Mouse (Mus musculus) hindbrain, postnatal 0 days (tissue): ENCODE results near the gene Jak1. TPM values are rescaled to one million over a fixed set of nuclear protein-coding genes. Genes with fewer than 3 reads are reported as not detected.

Experiments
- ATAC-seq: fragments of 200-750 bp; cut with Nextera tagmentation; 2 replicates; pipeline ENCODE4 v1.8.0; 2017; ENCODE audit warnings: mild to moderate bottlenecking, moderate TSS enrichment, moderate library complexity
- DNase-seq: peaks from one replicate; pipeline ENCODE4 v3.0.0-alpha.2; 2015; ENCODE audit warnings: low spot score
- H3K27ac ChIP-seq: fragments of 300-500 bp; sonication (generic); 2 replicates; pipeline ENCODE4 v1.5.1; 2014; ENCODE audit warnings: mild to moderate bottlenecking
- H3K27me3 ChIP-seq: fragments of 300-500 bp; sonication (generic); 2 replicates; pipeline ENCODE4 v1.6.1; 2014; ENCODE audit warnings: low read length, mixed read lengths; ENCODE audit not compliant: insufficient read depth
- H3K36me3 ChIP-seq: fragments of 300-500 bp; sonication (generic); 2 replicates; pipeline ENCODE4 v1.6.1; 2014; ENCODE audit warnings: low read length, mixed read lengths; ENCODE audit not compliant: insufficient read depth
- H3K4me1 ChIP-seq: fragments of 300-500 bp; sonication (generic); 2 replicates; pipeline ENCODE4 v1.6.1; 2014; ENCODE audit warnings: antibody characterized with exemption, low read length, mixed read lengths; ENCODE audit not compliant: insufficient read depth
- H3K4me2 ChIP-seq: fragments of 300-500 bp; sonication (generic); 2 replicates; pipeline ENCODE4 v1.6.1; 2014; ENCODE audit warnings: low read depth, mild to moderate bottlenecking, low read length, moderate library complexity, mixed read lengths
- H3K4me3 ChIP-seq: fragments of 300-500 bp; sonication (generic); 2 replicates; pipeline ENCODE4 v1.5.1; 2014; ENCODE audit warnings: low read length
- H3K9ac ChIP-seq: fragments of 300-500 bp; sonication (generic); replicated peaks from 2 replicates; pipeline ENCODE4 v1.6.1; 2014; ENCODE audit warnings: mild to moderate bottlenecking, low read length, moderate library complexity, mixed read lengths
- H3K9me3 ChIP-seq: fragments of 300-500 bp; sonication (generic); 2 replicates; pipeline ENCODE4 v1.6.1; 2016; ENCODE audit warnings: low read length, mixed read lengths
- CTCF ChIP-seq: IDR thresholded peaks from 2 replicates; pipeline ENCODE4 v1.5.1; 2016; ENCODE audit warnings: antibody characterized with exemption, control low read depth, low read depth
- WGBS: fragments of 180-500 bp; shearing (Covaris S2); extraction: QIAGEN DNeasy Blood & Tissue Kit; methylation state at CpG from one replicate; pipeline ENCODE4 v1.1.7; 2014; 5-methylcytosine and 5-hydroxymethylcytosine counted together
- polyA plus RNA-seq: library from polyadenylated mRNA; unstranded; fragments of >200 nt; fragmentation: Nextera tagmentation; extraction: Ambion mirVana; gene quantifications from 2 replicates; pipeline ENCODE4 v1.2.1, GENCODE M21; 2015
- total RNA-seq: library from RNA; depleted of rRNA; stranded (reverse); fragments of >200 nt; gene quantifications from 2 replicates; pipeline ENCODE4 v1.2.3, GENCODE M21; 2014

The Jak1 gene
- total and polyA plus RNA-seq, 2 experiments from 2014 or later: 63.1 to 106 TPM

DNA sequence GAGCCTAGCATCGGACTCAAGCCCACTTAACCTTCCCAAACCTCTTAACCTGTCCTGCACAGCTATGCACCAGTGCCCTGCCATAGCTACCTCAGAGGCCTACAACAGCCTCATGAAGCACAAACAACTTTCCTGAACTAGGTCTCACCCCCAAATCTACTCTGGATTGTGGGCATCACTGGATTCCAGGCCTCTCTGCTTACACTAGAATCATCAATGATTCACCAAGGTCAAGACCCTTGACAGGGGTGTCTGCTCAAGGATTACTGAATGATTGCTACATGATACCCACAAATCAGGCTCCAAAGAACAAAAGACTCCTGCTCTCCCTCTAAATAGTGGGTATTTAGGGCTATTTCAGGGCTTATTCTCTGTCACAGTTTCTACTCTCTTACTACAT lies 104.3 kb downstream of the Jak1 start:
- Histone ChIP-seq H3K27ac (no peak overlapping the region), H3K9ac (no peak overlapping the region), H3K9me3 (no peaks in the 10 kb centered on the region), H3K4me1 (no peaks in the 10 kb centered on the region), H3K36me3 (peaks cover 56% of the 10 kb centered on the region), H3K4me2 (no peak overlapping the region), H3K27me3 (no peaks in the 10 kb centered on the region), H3K4me3 (no peak overlapping the region)
- 91% methylated on average over 1 of the region's 1 CpGs for WGBS
- no peak for TF ChIP-seq CTCF
- ATAC-seq (no peak), DNase-seq (no peak)

DNA sequence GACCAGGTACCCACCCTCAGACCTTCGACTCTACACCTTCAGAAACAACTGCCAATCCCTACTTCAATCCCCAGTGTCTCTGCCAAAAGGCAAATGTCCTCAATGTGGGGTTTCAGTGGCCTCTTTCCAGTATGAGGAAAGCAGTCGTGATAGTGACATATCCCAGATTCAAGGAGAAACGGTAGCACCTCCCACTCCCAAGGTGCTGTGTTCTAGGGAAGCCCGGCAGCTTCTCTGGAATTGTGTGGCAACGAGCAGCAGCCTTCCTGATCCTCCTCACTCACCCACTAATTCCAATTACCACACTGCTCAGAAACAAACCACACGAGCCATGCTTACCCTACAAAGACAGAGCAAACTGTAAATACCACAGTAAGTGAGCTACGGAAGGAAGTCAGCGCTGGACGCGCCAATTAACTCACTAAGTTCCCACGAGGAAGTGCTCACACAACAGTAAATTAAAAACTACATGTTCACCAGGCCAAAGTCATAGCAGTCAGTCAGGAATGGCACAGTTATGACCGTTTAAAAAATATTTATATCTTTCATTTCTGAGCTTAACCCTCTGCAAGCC lies 105.8 kb downstream of the Jak1 start:
- no peak overlapping the region for H3K27ac ChIP-seq
- no peaks in the 10 kb centered on the region for H3K27me3 ChIP-seq
- no peak overlapping the region for H3K4me2 ChIP-seq
- 74% methylated on average over 12 of the region's 12 CpGs for WGBS
- H3K9ac ChIP-seq: no peak overlapping the region
- no peaks in the 10 kb centered on the region for H3K4me1 ChIP-seq
- ATAC-seq (no peak), DNase-seq (no peak)
- TF ChIP-seq CTCF: no peak
- H3K36me3 ChIP-seq: peaks cover 58% of the 10 kb centered on the region
- no peaks in the 10 kb centered on the region for H3K9me3 ChIP-seq
- no peak overlapping the region for H3K4me3 ChIP-seq

DNA sequence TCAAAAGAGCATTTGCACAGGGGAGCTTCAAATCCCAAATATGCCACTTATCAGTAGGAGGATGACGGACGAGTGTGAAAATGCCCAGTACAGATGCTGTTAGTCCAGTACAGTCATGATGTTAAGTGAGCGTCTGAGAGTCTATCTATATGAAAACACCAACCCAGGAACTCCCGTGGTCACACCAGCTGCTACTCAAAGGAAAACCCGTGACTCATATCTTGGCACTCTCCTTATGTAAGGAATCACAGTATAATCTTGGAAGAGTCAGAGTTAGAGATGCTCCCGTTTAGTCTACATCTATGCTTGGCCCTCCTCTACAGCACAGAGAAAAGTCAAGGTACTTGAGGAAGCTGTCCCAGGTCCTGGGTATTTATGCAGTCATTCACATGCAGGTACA lies 106.8 kb downstream of the Jak1 start:
- DNase-seq (no peak), ATAC-seq (no peak)
- Histone ChIP-seq H3K4me3 (no peak overlapping the region), H3K9me3 (no peaks in the 10 kb centered on the region), H3K27ac (no peak overlapping the region), H3K36me3 (peaks cover 59% of the 10 kb centered on the region), H3K9ac (no peak overlapping the region), H3K4me2 (no peak overlapping the region), H3K27me3 (no peaks in the 10 kb centered on the region), H3K4me1 (no peaks in the 10 kb centered on the region)
- no peak for TF ChIP-seq CTCF
- WGBS: 79% methylated on average over 6 of the region's 6 CpGs

DNA sequence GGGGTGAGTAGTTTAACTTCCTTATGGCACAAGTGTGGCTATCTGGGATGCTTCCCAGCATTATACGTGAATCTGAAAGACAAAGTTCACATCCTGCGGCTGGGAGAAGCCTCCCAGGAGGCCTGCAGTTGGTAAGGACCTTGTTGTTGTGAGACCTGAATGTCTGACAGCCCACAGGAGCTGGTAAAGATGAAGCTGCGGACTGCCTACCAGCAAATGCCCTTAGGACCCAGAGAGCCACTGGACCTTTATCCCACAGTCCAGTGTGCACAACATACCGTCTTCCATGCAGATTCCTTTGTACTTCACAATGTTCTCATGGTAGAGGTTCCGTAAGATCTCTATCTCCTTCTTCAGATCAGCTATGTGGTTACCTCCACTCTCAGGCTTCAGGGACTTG lies 107.6 kb downstream of the Jak1 start:
- H3K9ac ChIP-seq: no peak overlapping the region
- H3K4me2 ChIP-seq: no peak overlapping the region
- no peak for TF ChIP-seq CTCF
- H3K4me3 ChIP-seq: no peak overlapping the region
- DNase-seq (no peak), ATAC-seq (no peak)
- H3K27me3 ChIP-seq: no peaks in the 10 kb centered on the region
- H3K9me3 ChIP-seq: no peaks in the 10 kb centered on the region
- 91% methylated on average over 5 of the region's 5 CpGs for WGBS
- peaks cover 63% of the 10 kb centered on the region for H3K36me3 ChIP-seq
- no peaks in the 10 kb centered on the region for H3K4me1 ChIP-seq
- H3K27ac ChIP-seq: no peak overlapping the region

DNA sequence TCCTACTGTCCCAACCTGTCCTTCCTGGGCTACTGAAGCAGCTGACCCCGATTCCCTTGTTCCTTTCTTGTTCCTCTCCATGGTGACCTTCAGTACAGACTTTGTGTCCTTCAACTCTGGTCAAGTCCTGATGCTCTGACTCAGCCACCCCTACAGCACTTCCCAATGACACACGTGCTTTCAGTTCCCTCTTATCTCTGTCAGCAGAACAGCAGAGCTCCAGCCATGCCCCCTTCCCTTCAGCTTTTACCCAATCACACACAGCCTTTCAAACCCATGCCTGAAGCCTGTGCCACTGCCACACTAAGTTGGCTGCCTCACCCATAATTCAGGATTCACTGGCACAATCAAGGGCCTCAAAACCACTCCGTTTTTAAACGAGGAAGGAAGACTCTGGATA lies 109.5 kb downstream of the Jak1 start:
- H3K4me2 ChIP-seq: no peak overlapping the region
- H3K4me1 ChIP-seq: no peaks in the 10 kb centered on the region
- H3K27me3 ChIP-seq: no peaks in the 10 kb centered on the region
- no peak overlapping the region for H3K27ac ChIP-seq
- 82% methylated on average over 4 of the region's 4 CpGs for WGBS
- no peak for TF ChIP-seq CTCF
- H3K36me3 ChIP-seq: peaks cover 76% of the 10 kb centered on the region
- ATAC-seq (no peak), DNase-seq (no peak)
- no peak overlapping the region for H3K9ac ChIP-seq
- H3K9me3 ChIP-seq: no peaks in the 10 kb centered on the region
- no peak overlapping the region for H3K4me3 ChIP-seq

DNA sequence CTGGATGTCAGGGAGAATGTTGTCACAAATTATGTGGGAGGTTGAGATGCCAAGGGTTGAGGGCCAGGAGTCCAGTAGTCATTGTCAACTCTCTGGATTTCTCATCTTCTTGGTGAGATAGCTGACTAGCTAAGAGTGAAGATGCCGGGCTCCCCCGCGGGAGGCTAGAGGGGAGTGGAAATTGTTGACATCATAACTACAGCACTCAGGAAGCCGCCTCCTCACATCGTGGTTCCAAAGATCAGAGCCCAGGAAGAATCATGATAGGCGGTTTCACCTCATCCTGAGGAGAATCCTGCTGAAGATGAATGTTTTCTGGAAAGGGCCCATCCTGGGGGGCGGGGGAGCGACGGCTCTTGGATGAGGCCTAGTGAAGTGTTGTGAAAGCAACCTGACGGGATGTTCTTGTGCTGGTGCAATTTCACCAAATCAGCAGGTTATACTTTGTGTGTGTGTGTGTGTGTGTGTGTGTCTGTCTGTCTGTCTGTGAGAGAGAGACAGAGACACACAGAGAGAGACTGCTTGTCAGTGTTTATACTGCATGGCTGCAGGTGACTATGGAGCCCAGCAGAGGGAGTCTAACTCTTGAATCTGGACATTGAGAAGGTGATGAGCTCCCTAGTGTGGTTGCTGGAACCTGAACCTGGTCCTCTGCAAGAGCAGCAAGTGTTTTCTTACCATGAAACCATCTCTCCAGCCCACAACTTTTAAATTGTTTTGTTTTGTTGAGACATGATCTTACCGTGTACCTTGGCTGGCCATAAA lies 118.0 kb downstream of the Jak1 start:
- 86% methylated on average over 11 of the region's 11 CpGs for WGBS
- H3K27ac ChIP-seq: no peak overlapping the region
- no peak overlapping the region for H3K4me2 ChIP-seq
- H3K9ac ChIP-seq: no peak overlapping the region
- H3K9me3 ChIP-seq: no peaks in the 10 kb centered on the region
- H3K4me1 ChIP-seq: no peaks in the 10 kb centered on the region
- TF ChIP-seq CTCF: peak; percentile 45; the same call in 1 of the 2 replicates
- H3K4me3 ChIP-seq: no peak overlapping the region
- DNase-seq: no peak
- H3K36me3 ChIP-seq: peaks cover 16% of the 10 kb centered on the region; the same call in 1 of the 2 replicates
- no peak for ATAC-seq
- H3K27me3 ChIP-seq: no peaks in the 10 kb centered on the region
